Mouse (Mus musculus): ENCODE data around the gene Cask.
"Not testable (repeated sequence)": the region's sequence is repeated elsewhere in the genome, so short reads cannot be mapped to it uniquely, and the experiment has no call there.

Cask gene

DNA sequence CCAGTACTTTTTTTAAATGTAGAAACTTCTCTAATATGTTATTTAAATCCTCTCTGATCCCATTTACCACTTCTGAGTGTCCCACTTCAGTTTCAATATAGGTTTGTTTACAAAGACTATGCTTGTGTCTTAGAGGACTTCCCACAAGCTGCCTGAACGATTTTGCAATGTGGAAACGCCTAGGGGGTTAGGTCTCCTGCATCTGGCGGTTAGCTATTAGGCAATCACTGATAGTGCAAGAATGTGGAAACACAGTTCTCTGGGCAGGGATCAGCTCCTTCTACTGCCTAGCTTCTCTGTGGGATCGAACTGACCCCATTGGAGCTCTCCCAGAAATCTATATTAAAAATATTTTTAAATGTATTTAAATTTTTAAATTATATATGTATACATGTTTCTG, at the start of gene Cask:
Gene Cask (minus strand): TSS at position 83 of the 400 bp plus-strand sequence.
- DNase-seq (ENCODE audit: low read depth, low spot score): peak; percentile 37

DNA sequence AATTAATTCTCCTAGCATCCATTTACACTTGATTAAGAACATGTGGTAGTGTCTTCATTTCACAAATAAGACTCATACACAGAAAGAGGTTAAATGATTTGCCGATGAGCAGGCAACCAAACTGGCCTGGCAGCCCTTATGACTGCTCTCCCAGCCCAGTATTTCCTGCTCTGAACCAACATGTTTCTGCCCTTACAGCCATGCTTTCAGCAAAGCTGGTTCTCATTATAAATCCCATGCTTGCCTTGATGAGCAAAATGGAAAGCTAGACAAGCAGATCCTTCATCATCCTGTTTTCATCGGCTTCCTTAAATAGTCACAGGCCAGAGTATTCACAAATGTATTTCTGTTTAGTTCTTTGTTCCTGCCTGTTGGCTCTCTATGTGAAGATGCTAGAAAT, 38.8 kb upstream of the Cask start:
- DNase-seq (ENCODE audit: low read depth, low spot score): no peak

DNA sequence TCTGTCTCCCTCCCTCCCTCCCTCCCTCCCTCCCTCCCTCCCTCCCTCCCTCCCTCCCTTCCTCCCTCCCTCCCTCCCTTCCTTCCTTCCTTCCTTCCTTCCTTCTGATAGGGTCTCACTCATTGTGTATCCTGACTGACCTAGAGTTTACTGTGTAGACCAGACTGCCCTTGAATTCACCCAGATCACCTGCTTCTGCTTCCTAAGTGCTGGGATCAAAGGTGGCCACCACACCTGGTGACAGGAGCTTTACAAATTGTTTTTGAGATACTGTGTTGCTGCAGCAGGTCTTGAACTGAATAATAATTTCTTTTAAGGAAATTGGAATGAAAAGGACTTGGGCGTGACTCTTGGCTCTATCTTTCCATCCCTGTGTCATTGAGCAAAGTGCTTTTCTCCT, 33.2 kb upstream of the Cask start:
- no peak for DNase-seq (ENCODE audit: low read depth, low spot score)

DNA sequence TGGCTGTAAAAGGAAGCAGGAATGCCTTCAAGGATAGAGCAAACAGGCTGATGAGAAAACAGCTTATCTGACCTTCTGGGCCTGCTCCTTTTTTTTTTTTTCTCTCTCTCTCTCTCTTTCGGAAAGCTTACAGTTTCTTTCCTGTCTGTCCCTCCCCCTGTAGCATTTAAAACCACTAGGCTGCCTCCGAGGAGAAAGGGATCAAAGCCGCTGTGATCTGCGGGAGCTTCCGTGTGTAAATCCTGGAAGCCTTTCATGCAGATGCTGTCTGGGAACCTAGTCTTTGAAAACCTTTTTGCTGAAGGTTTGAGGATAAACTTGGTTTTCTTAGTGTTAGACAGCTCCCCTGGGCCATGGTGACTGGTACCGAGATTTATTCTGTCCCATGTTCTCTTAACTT, 30.8 kb upstream of the Cask start:
- DNase-seq (ENCODE audit: low read depth, low spot score): no peak

DNA sequence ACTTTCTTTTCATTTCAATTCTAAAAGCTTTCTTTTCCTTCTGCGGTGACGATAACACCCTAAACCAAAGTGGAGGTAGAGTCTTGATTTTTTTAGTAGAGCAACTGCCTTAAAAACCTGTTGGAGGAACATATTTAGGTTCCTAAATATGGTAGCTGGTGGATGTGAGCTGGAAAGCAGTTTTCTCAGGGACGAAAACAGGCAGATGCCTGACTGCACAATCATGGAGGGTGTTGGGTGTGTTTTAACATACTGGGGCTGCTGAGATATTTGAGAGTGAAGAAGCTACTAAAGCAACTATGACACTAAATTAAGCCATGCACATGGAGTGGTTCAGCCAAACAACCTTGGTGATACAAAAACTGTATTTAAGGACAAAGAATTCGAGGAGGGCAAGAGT, 9.0 kb upstream of the Cask start:
- no peak for DNase-seq (ENCODE audit: low read depth, low spot score)

DNA sequence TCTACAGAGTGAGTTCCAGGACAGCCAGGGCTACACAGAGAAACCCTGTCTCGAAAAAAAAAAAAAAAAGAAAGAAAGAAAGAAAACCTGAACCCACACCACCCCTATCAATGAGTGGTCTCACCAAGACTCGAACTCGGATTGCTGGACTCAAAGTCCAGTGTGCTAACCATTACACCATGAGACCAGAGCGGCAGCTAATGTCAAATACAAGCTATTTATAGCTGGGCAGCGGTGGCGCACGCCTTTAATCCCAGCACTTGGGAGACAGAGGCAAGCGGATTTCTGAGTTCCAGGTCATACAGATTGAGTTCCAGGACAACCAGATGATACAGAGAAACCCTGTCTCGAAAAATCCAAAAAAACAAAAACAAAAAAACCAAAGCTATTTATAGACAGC, 7.9 kb upstream of the Cask start:
- no peak for DNase-seq (ENCODE audit: low read depth, low spot score)

DNA sequence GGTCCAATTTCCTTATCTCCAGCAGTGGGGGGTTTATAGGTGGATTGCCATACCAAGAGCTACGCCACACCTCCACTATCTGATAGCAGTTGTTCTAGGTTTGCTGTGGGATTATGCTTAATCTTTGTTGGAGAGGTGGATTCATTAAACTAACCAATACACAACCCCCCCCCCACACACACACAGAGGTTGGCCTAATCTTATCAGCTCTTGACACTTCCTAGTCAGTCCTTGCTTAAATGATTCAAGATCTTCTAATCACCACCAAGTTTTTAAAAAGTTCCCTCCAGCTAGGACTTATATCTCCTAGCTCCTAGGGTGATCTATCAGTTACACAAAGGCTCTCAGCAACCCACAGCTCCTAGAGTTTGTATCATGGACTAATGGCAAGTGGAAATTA, 2.7 kb downstream of the Cask start:
- DNase-seq (ENCODE audit: low read depth, low spot score): no peak

DNA sequence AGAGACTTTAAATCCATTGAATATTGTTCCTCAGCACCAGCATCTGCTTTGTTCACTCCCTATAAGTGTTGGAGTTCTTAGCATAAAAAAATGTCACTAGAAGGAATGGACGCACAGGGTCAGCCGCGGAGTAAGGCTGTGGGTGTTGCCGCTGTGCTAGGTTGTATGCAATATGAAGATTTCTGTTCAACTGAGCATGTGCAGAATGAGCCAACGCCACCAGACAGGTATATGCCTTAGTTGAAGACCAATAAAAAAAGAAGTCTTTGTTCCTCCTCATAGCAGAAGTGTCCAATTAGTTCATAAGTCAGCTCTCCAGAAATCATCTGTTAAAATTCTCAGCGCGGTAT, 3.7 kb downstream of the Cask start:
- DNase-seq (ENCODE audit: low read depth, low spot score): no peak

DNA sequence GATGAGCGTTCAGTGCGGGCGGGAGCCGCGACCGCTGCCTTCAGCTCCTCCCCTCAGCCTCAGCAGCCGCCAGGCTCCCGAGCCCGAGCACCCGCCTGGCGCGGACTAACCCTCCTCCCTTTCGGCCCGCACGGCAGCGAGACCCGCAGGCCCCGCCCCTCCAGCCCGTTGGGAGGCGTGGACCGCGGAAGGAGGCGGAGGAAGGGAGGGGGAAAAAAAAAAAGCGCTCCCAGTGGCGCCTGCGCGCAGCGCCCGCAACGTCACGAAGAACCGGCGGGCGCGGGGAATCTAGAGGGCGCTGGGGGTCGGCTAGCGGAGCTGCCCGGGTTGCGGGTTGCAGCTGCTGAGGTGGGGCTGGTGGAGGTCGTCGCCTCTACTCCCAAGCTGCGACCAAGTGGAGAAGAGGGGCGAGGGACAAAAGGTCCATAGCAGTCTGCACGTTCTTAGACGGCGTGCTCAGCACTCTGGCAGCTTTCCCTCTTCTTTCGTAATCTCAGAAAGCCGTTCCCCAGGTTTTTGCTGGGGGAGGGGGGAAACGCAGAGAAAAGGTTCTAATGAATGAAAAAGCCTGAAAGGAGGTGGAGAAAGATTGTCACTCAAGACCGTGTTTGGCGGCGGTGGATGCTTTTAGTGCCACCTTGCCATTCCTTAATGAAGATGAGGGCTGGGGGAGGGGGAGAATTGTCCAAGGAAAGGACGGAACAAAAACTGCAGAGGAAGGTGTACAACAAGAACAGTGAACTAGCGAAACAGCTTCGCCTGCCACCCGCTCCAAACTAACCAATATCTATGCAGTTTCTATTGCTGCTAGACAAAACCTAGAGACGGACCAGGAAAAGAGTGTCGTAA, 4.3 kb downstream of the Cask start:
- DNase-seq (ENCODE audit: low read depth, low spot score): peak; percentile 87

DNA sequence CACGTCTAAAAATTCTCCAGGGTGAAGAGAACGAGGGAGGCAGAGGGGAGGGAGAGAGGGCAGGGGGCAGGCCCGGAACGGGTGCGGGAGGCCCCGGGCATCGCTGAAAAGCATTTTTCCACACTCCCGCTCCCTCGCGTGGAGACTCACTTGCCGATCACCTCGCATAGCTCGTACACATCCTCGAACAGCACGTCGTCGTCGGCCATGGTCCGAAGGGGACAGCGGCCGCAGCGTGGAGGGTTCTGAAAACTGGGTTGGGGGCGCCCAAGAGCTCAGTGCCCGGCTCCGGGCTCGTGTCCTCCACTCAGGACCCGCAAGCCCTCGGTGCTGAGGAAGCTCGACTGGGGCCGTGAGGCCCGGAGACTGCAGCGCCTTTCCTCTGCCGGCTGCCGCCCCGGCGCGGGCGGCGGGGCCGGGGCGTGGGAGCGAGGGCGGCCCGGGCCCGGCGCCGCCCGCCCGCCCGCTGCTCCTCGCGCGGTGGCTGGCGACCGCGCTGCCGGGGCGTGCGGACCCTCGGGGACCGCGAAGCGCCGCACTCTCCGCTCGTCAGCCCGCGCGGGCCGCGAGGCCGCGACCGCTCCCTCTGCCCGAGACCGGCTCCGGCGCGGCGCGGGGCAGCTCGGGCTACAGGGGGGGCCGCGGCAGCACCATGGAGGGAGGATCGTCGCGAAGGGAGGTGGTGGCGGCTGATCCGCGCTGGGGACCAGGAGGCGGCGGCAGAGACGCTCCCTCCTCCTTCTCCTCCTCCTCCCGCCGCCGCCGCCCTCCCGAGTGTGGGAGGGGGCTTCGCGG, 5.1 kb downstream of the Cask start:
- no peak for DNase-seq (ENCODE audit: low read depth, low spot score)

DNA sequence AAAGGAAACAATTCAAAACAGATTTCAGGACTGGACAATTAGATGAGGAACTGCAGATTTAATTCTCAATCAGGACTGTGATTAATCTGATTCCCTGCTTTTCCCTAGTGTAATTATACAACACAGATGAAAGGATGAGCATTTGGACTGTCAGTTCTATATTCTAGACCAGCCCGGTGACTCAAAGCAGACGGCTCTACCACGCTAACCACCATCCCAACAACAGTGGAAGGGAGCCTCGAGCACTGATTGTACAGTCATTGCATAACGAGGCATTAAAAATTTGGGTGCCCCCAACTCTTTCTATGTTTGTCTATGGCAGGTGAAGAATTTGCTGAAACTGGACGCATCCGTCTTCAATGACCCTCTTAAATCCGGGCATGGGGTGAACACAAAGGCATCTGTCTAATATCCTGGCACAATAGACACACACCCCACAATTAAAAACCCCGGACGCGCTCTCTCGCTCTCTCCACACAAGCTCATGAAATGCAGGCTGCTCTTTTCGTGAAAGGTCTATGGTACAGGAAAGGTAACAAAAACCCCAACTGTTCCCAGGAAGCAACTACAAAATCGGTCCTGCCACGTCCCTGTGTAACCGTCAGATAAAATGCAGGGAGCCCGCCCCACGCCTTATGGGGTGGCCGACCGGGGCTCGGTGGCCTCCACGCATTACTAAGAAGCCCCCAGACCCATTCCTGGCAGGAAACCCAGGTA, 5.9 kb downstream of the Cask start:
- DNase-seq (ENCODE audit: low read depth, low spot score): no peak

DNA sequence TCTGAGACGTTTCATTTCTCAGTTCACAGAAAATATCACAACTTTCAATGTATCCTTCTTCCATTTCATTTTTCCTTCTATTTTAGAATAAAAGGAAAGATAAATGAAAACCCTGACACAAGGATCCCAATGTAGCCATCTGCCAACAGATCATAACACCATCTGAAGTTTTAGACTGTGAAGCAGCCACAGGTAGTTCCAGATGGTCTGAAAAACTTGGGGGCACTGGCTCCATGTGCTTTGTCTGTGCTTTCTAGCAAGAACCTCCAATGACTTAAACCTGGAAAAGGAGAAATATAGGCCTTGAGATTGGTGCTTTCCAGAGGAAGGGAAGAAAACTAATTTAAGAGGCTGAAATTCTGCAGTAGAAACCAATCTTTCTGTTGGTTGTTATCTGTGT, 28.4 kb downstream of the Cask start:
- DNase-seq (ENCODE audit: low read depth, low spot score): no peak

DNA sequence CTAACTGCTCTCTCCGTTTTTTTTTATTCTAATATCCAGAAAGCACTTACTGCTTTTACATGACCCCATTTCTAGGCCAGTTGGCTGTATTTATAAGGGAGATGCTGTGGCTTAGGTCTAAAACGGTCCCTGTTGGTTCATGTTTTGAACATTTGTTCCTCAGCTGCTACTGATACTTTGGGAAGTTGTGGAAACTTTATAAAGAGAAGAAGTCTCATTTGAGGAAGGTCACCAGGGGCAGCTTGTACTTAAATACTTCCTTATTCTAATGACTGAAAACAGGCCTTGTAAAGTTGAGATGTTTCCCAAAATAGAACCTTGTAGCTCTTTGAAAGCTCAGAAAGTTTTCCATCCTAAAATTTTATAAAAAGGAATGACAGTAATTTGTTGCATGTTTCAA, 52.4 kb downstream of the Cask start:
- peak; percentile 20 for DNase-seq (ENCODE audit: low read depth, low spot score)

DNA sequence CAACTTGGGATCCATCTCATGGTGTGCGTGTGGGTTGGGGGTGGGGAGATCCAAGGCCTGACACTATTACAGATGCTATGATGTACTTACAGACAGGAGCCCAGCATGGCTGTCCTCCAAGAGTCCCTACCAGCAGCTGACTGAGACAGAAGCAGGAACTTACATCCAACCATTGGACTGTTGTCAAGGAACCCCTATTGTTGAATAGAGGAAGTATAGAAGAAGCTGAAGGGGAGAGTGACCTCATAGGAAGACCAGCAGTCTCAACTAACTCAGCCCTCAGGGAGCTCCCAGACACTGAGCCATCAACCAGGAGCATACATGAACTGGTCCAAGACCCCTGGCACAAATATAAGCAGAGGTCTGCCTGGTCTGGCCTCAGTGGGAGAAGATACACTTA, 85.5 kb downstream of the Cask start:
- DNase-seq (ENCODE audit: low read depth, low spot score): no peak

DNA sequence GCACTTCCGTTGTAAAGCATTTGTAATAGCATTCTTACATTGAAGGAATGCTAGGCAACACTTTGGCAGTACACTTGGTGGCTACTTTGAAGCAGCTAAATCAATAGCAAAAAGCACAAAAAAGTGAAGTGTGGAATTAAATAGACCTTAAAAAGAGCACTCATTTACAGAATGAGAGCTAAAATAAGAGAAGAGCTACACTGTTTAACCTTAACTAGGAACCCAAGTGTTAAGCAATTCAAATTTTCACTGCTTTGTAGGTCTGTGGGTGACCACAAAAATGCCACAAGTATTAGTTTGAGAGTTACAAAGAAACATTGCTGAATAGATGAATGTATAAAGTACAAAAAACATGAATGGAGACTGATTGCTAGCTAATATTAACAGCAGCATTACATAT, 86.1 kb downstream of the Cask start:
- DNase-seq (ENCODE audit: low read depth, low spot score): no peak

DNA sequence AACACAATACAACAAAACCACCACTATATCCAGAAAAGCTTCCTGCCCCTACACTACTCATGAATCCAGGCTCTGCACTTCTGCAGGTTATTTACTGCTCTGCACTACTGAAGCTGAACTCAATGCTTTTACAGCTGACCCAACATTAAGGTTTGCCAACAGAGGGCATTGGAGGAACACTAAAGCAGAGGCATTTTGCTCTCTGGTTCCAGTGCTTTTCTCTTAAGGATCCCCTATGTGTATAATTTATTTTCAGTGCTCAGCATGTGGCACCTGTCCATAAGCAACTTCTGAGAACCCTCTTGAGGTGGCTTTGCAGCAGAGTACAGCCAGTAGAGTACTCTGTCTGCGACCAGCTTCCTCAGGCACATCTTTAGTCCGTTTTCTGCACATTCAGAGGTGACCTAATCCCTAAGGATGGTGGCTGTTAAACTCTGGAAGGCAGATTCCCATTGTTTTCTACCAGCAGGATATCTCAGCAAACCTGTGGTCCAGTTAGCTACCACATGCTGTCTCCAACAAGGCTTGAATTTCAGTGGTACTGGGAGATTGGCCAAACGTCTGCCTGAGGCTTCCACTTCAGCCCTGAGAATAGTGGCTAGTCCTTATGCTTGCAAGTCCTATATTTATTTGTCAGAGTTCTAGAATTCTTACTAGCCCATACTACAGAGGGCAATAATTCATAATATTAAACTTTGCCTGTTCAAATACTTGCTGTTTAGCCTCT, 93.7 kb downstream of the Cask start:
- DNase-seq (ENCODE audit: low read depth, low spot score): no peak

DNA sequence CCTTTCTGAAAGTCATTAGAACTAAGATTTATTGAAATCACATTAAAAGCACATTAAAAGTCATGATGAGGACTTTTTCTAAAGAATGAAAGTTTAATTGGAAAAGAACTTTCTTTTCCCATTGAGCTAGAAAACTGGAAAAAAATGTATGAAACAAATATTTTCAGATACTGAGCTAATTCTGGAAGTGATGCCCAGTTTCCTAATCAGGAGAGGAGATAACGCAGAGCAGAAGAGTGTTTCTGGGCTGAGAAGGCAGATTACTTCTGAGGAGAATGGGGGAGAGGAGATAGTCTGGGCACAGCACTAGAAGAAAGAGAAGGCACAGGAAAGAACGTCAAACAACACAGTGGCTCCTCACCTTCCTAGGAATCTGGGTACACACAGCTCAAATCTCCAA, 110.1 kb downstream of the Cask start:
- no peak for DNase-seq (ENCODE audit: low read depth, low spot score)

DNA sequence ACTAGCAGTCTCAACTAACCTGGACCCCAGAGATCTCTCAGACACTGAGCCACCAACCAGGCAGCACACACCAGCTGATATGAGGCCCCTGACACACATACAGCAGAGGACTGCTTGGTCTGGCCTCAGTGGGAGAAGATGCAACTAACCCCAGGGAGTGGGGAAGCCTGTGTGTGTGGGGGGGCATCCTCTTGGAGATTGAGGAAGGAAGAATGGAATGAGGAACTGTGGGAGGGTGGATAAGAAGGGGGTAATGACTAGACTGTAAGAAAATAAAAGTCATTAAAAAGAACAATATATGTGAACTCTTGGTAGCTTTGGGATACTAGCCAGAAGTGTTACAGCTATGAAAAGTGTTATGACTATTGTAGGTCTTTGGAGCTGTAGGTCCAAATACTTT, 120.4 kb downstream of the Cask start:
- DNase-seq (ENCODE audit: low read depth, low spot score): not testable (repeated sequence)

DNA sequence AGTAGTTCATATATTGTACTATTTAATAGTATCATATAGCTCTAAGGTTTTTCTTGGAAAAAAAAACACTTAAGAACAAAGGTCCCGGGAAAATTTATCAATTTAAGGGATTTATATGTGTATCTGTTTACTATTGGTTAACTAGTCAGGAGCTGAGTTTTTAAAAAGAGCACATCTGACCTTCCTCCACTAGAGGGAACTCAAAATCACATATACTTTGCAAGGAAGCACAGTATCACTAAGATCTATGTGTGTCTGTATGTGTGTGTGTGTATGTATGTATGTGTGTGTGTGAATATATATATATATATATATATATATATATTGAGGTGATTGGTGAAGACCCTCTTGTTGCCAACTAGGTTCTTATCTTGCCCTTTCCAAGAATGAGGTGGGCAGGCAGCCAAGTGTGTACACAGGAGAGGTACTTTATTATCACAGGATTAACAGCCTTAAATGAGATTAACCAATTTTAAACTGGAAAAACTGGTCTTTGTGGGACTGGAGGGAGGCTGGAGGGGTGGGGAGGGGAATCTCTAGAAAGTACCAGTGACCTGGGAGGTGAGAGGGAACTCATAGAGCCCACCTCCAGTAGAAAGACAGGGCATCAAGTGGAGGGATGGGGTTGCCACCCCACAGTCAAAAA, 121.2 kb downstream of the Cask start:
- DNase-seq (ENCODE audit: low read depth, low spot score): no peak

DNA sequence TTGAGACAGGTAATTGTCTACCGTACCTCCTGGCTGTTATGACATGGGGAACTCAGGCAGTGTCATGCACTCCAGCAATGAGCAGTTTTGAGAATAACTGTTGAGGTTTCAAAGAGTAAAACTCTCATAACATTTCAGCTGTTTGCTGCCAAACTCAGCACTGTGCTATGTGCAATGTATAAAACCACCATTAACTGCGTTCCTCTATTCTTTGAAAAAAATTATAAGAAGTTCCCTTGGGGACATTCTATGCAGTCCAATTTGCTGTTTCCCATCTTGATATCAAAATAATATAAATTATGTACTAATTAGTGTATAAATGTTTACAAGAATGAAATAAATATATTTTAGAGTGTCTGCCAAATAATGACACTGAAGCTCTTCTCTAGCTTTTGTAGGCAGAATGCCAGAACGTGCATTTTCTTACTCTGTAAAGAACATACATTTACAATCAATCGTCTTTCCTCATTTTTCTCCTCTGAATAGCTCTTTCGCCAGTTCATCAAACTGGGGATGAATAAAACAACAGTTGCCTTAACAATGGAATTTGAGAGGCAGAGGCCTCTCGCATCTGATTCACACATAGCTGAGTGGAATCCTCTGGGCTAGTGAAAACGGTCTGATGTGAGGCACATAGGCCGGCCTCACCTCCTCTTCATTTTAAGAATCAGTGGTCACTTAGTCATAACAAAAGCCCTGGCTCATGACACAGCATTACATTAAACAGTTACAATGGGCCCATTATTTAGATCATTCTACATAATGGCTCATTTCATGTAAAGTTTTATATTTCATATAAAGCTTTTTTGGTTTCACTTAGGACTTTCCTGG, 125.4 kb downstream of the Cask start:
- DNase-seq (ENCODE audit: low read depth, low spot score): no peak
